ENCODE assay signal across 8 mouse cellular contexts in the genomic region with DNA sequence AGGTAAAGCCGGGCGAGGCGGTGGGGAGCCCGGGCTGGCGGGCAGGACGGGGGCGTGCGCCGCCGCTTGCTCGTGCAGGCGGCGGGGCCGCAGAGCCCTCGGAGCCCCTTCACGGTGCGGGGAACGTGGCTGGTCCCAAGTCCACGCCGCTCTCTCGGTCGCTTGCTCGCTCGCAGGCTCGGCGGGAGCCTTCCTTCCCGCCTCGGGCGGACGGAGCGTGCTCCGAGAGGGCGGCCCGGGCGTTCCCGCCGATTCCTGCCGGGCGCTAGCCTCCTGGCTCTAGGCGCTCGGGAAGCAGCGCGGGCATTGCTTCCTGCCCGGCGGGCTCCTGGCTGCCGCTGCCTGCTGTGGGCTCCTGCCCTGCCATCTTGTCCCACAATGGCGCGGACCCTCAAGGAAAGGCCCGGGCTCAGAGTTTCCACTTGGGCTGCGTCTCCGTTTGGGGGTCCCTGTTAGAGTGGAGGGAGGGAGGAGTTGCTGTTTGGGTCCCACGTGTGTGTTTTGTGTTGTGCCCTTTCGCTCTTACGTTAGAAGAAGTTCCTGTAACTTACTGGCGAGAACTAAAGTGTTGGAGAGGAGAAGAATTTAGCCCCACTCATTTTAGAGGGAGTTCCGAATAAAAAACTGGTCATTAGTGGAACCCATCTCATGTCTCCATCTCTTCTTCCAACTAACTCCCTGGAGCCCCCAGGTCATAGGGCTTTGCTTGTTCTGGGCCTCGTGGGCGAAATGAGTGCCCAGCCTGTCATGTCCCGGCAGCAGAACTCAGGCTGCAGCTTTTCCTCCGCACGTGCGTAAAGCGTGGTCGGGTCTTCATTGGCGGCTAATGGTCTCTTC. TPM values are rescaled to one million over a fixed set of nuclear protein-coding genes. Genes with fewer than 3 reads are reported as not detected.
DNase-seq lines count a peak whose midpoint lies in the region; ATAC-seq and TF ChIP-seq lines count a peak whose summit lies in the region.

No protein-coding gene starts in this region.

- no peak for TF ChIP-seq CTCF in spleen, adult 2 months (IDR thresholded peaks at IDR 0.05; ENCODE audit: extremely low read depth, insufficient read depth, insufficient read length, insufficient replicate concordance)

- no peaks in the 10 kb centered on the region for H3K4me1 ChIP-seq in limb, embryonic 11.5 days (ENCODE audit: control insufficient read depth, insufficient read depth, low read length)
- peaks cover 6% of the 10 kb centered on the region; the same call in 1 of the 2 replicates for H3K4me1 ChIP-seq in midbrain, embryonic 12.5 days
- H3K4me1 ChIP-seq in spleen, adult 2 months (ENCODE audit: control insufficient read depth, insufficient read depth, insufficient read length), result peaks cover 4% of the 10 kb centered on the region

- H3K9ac ChIP-seq in limb, embryonic 11.5 days (ENCODE audit: low read length), result peak overlapping the region; percentile 97
- H3K9ac ChIP-seq in midbrain, embryonic 12.5 days (replicated peaks), result peak overlapping the region; percentile 99

- H3K36me3 ChIP-seq in limb, embryonic 11.5 days (ENCODE audit: control insufficient read depth, insufficient read depth, low read length), result no peaks in the 10 kb centered on the region; the same call in 1 of the 2 replicates
- H3K36me3 ChIP-seq in midbrain, embryonic 12.5 days, result peaks cover 8% of the 10 kb centered on the region
- peaks cover 5% of the 10 kb centered on the region for H3K36me3 ChIP-seq in spleen, adult 2 months (ENCODE audit: control insufficient read depth, insufficient read depth, low read length)

- ATAC-seq in inflammation-experienced regulatory T-cells, adult 6 months, result peak; percentile 9
- ATAC-seq in limb, embryonic 11.5 days (ENCODE audit: insufficient number of reproducible peaks, low FRiP score, low TSS enrichment, low read depth), result no peak
- peak; percentile 41 for ATAC-seq in midbrain, embryonic 12.5 days (ENCODE audit: low FRiP score, low read depth)

- peak; percentile 6 to 25 for DNase-seq in left cerebral cortex, adult 18-20 months (ENCODE audit: low spot score in 2 of 2)
- no peak for DNase-seq in left cerebral cortex, adult 11 months (ENCODE audit: low spot score)
- peak; percentile 6 to 29 for DNase-seq in cerebellum, postnatal 36 days
- DNase-seq in gastrocnemius, postnatal 14 days, result peak; percentile 36
- peak; percentile 63 for DNase-seq in limb, embryonic 11.5 days (ENCODE audit: low spot score)
- peak in 1 of 2 experiments; percentile 27 for DNase-seq in spleen, adult 2 months (ENCODE audit: low read depth in 1 of 2, low spot score in 2 of 2)

- H3K9me3 ChIP-seq in limb, embryonic 11.5 days (ENCODE audit: control insufficient read depth, low read length), result no peaks in the 10 kb centered on the region
- H3K9me3 ChIP-seq in midbrain, embryonic 12.5 days, result no peaks in the 10 kb centered on the region

- peak overlapping the region; percentile 72 for H3K4me2 ChIP-seq in limb, embryonic 11.5 days (ENCODE audit: low read depth, severe bottlenecking)
- peak overlapping the region; percentile 71 for H3K4me2 ChIP-seq in midbrain, embryonic 12.5 days (replicated peaks)

- intact Hi-C loops in gastrocnemius, postnatal 14 days (cut with DNase I; ENCODE audit: low total_unique reads), result no loop called here

- no peak for TF ChIP-seq POLR2A in spleen, adult 2 months (IDR thresholded peaks at IDR 0.05; ENCODE audit: low read depth, low read length)

- H3K27ac ChIP-seq in limb, embryonic 11.5 days (replicated peaks; ENCODE audit: low read depth, low read length), result peak overlapping the region; percentile 72
- H3K27ac ChIP-seq in midbrain, embryonic 12.5 days (replicated peaks), result peak overlapping the region; percentile 91
- peak overlapping the region; percentile 85 for H3K27ac ChIP-seq in spleen, adult 2 months (ENCODE audit: insufficient read depth, low read length)

- WGBS in limb, embryonic 11.5 days, result 0% methylated on average over 62 of the region's 65 CpGs
- under 1% methylated on average over 65 of the region's 65 CpGs for WGBS in midbrain, embryonic 12.5 days
- under 1% methylated on average over 65 of the region's 65 CpGs for WGBS in spleen, adult 2 months

- no peaks in the 10 kb centered on the region for H3K27me3 ChIP-seq in limb, embryonic 11.5 days (ENCODE audit: control insufficient read depth, insufficient read depth, low read length)
- no peaks in the 10 kb centered on the region for H3K27me3 ChIP-seq in midbrain, embryonic 12.5 days
- no peaks in the 10 kb centered on the region for H3K27me3 ChIP-seq in spleen, adult 2 months (ENCODE audit: control insufficient read depth, insufficient read depth, low read length)

- H3K4me3 ChIP-seq in limb, embryonic 11.5 days (ENCODE audit: low read depth, low read length), result peak overlapping the region; percentile 94
- peak overlapping the region; percentile 92 for H3K4me3 ChIP-seq in midbrain, embryonic 12.5 days
- peak overlapping the region; percentile 79 for H3K4me3 ChIP-seq in spleen, adult 2 months (ENCODE audit: extremely low read depth, insufficient read depth, insufficient read length)

RNA-seq across cellular contexts. Expression of a gene that starts 29.6 kb away (rescaled TPM):
- total RNA-seq in left cerebral cortex, adult 18-20 months (2021), result 100 to 1,000 TPM; 189 to 200 TPM
- 100 to 1,000 TPM; 304 to 369 TPM for total RNA-seq in gastrocnemius, postnatal 14 days (2021)
- 100 to 1,000 TPM; 239 to 299 (median 256) TPM for polyA plus RNA-seq in inflammation-experienced regulatory T-cells, adult 6 months (2017; shearing (Covaris generic))
- polyA plus RNA-seq in limb, embryonic 11.5 days (2014; fragmentation: Nextera tagmentation; extraction: Ambion mirVana), result 639 and 654 TPM in 2 replicates
- polyA plus RNA-seq in midbrain, embryonic 12.5 days (2016; fragmentation: Nextera tagmentation; extraction: Ambion mirVana), result 414 and 467 TPM in 2 replicates
- polyA plus RNA-seq in spleen, adult 2 months (2012; rRNA removed), result 46.6 and 55.9 TPM in 2 replicates
